Comparison of ENCODE assay signal across 13 mouse cellular contexts in the genomic region with DNA sequence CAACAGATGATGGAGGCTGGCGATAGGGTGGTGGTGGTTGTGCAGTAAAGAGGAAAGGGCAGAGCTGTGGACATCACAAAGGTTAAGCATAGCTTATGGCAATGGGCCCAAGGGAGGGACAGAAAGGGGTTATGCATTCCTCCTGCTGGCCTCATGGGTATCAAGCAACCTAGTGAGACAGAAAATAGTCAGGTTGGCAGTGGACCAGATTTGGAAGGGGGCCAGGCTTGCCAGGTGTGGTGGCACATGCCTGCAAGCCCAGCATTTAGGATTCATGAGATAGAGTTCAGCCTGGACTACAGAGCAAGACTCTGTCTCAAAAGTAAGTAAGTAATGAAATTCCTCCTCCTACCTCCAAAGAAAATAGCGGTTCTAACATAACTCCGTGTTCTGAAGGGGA. TPM values are rescaled to one million over a fixed set of nuclear protein-coding genes. Genes with fewer than 3 reads are reported as not detected.
"Had no signal": no experiment of that assay in that cellular context is flagged by ENCODE, and none has a peak within 500 bp of the region (broad histone marks: within the 10 kb centered on the region; RNA-seq: fewer than 3 reads in every experiment).

No protein-coding gene starts in this region.

- H3K4me1 ChIP-seq: limb, embryonic 10.5 days; liver, embryonic 15.5 days; stomach, embryonic 15.5 days had no signal

- H3K4me3 ChIP-seq: layer of hippocampus, adult 2 months; limb, embryonic 10.5 days; liver, embryonic 15.5 days; midbrain, embryonic 13.5 days; stomach, embryonic 15.5 days had no signal

- H3K4me2 ChIP-seq: liver, embryonic 11.5 days; liver, embryonic 15.5 days; midbrain, embryonic 13.5 days; stomach, embryonic 15.5 days had no signal

- H3K9ac ChIP-seq: liver, embryonic 15.5 days; midbrain, embryonic 13.5 days; stomach, embryonic 15.5 days had no signal

- ATAC-seq: intestine, embryonic 16.5 days; lung, postnatal 0 days; midbrain, embryonic 13.5 days had no signal

- H3K36me3 ChIP-seq: limb, embryonic 10.5 days; liver, embryonic 15.5 days; midbrain, embryonic 13.5 days; stomach, embryonic 15.5 days had no signal

- DNase-seq: lung, adult 2 months; lung, postnatal 36 days; thymus, adult 2 months; thymus, postnatal 25 days had no signal

- H3K27me3 ChIP-seq: liver, embryonic 15.5 days; midbrain, embryonic 13.5 days; stomach, embryonic 15.5 days had no signal

- H3K9me3 ChIP-seq: limb, embryonic 10.5 days; liver, embryonic 15.5 days; midbrain, embryonic 13.5 days; stomach, embryonic 15.5 days had no signal

- H3K27ac ChIP-seq: layer of hippocampus, adult 2 months; limb, embryonic 10.5 days; liver, embryonic 15.5 days; midbrain, embryonic 13.5 days; stomach, embryonic 15.5 days had no signal

RNA-seq across cellular contexts. Expression of a gene that starts 9.8 kb away (rescaled TPM):
- total RNA-seq: megakaryocyte progenitor cell, adult 5-6 weeks had no signal
- polyA plus RNA-seq: liver, embryonic 15.5 days had no signal
